Mouse (Mus musculus) gastrocnemius, postnatal 10 days (tissue): ENCODE measurements around the gene Olfr644. TPM values are rescaled to one million over a fixed set of nuclear protein-coding genes. Genes with fewer than 3 reads are reported as not detected.

Source experiments
- DNase-seq: peaks from one replicate; pipeline ENCODE4 v3.0.0; 2021; ENCODE audit warnings: mixed read lengths
- long read RNA-seq, 2 experiments: library from polyadenylated mRNA; stranded (forward); transcript quantifications; one replicate each; pipeline ENCODE4 v2.0.0; 2021
- total RNA-seq, 2 experiments: library from RNA; stranded (reverse); gene quantifications; 2 replicates each; pipeline ENCODE4 v1.2.3; 2021

Olfr644 gene
- total RNA-seq = not detected
- long read RNA-seq, experiment 1 = 0 reads
- long read RNA-seq, experiment 2 = 0 reads

GRCm38 (mm10) chr7:104071769-104072168 lies at the start of gene Olfr644:
Gene Olfr644 (minus strand): TSS chr7:104071869.
- no peak for DNase-seq

- no peak for DNase-seq
Observed at GRCm38 (mm10) chr7:104104757-104104972, 33.0 kb upstream of the Olfr644 start, which contains the start of gene Olfr646. Gene Olfr646 (plus strand): TSS chr7:104104873.

GRCm38 (mm10) chr7:104103913-104104756 lies 32.5 kb upstream of the Olfr644 start:
- DNase-seq = no peak

GRCm38 (mm10) chr7:104085365-104085764 lies 13.7 kb upstream of the Olfr644 start, which contains the start of gene Olfr645:
Gene Olfr645 (minus strand): TSS chr7:104085465.
- no peak for DNase-seq

GRCm38 (mm10) chr7:104061345-104061744 lies 10.3 kb downstream of the Olfr644 start, which contains the start of gene 4930516K23Rik:
Gene 4930516K23Rik (minus strand): TSS chr7:104061445.
- no peak for DNase-seq

GRCm38 (mm10) chr7:104059215-104059614 lies 12.5 kb downstream of the Olfr644 start:
- no peak for DNase-seq

GRCm38 (mm10) chr7:104052566-104052965 lies 19.1 kb downstream of the Olfr644 start, which contains the start of gene Olfr642:
Gene Olfr642 (minus strand): TSS chr7:104052666.
- DNase-seq = no peak

GRCm38 (mm10) chr7:104050745-104051144 lies 20.9 kb downstream of the Olfr644 start:
- no peak for DNase-seq

GRCm38 (mm10) chr7:104035145-104035544 lies 36.5 kb downstream of the Olfr644 start, which contains the start of gene Olfr641:
Gene Olfr641 (plus strand): TSS chr7:104035445.
- no peak for DNase-seq

- no peak for DNase-seq
Observed at GRCm38 (mm10) chr7:104026978-104027377, 44.7 kb downstream of the Olfr644 start.

- no peak for DNase-seq
Observed at GRCm38 (mm10) chr7:104025473-104025872, 46.2 kb downstream of the Olfr644 start, which contains the start of gene Olfr640. Gene Olfr640 (minus strand): TSS chr7:104025573.

GRCm38 (mm10) chr7:104021651-104022050 lies 50.0 kb downstream of the Olfr644 start:
- DNase-seq = no peak

- no peak for DNase-seq
Observed at GRCm38 (mm10) chr7:104018953-104019352, 52.7 kb downstream of the Olfr644 start.

GRCm38 (mm10) chr7:104017203-104017602 lies 54.5 kb downstream of the Olfr644 start, which contains the start of gene Olfr639:
Gene Olfr639 (minus strand): TSS chr7:104017303.
- no peak for DNase-seq

Other genes starting within 250 kb of the Olfr644 start
- gene Hbb-bs, start 243.8 kb downstream of the Olfr644 start, total RNA-seq = 1,000 to 10,000 TPM in 1 of 2 experiments, 100 to 1,000 TPM in 1; 926 to 1,441 TPM
- not detected for gene Hbb-bh2, start 231.3 kb downstream of the Olfr644 start, total RNA-seq
- gene Hbb-bh1, start 228.7 kb downstream of the Olfr644 start, total RNA-seq = not detected
- not detected for gene Hbb-y, start 218.7 kb downstream of the Olfr644 start, total RNA-seq
- not detected for gene Olfr66, start 185.6 kb downstream of the Olfr644 start, total RNA-seq
- gene Olfr64, start 177.4 kb downstream of the Olfr644 start, total RNA-seq = not detected
- not detected for gene Olfr65, start 168.4 kb downstream of the Olfr644 start, total RNA-seq
- gene Olfr631, start 143.0 kb downstream of the Olfr644 start, total RNA-seq = not detected
- not detected for gene Olfr632, start 137.5 kb downstream of the Olfr644 start, total RNA-seq
- not detected for gene Olfr633, start 127.4 kb downstream of the Olfr644 start, total RNA-seq
- gene Olfr635, start 100.7 kb downstream of the Olfr644 start, total RNA-seq = not detected
- not detected for gene Olfr638, start 73.1 kb downstream of the Olfr644 start, total RNA-seq
- gene Olfr639, start 54.6 kb downstream of the Olfr644 start, total RNA-seq = under 1 TPM; 0.02 to 0.05 TPM
- not detected for gene Olfr640, start 46.3 kb downstream of the Olfr644 start, total RNA-seq
- not detected for gene Olfr641, start 36.4 kb downstream of the Olfr644 start, total RNA-seq
- gene Olfr642, start 19.2 kb downstream of the Olfr644 start, total RNA-seq = not detected
- not detected for gene 4930516K23Rik, start 10.4 kb downstream of the Olfr644 start, total RNA-seq
- gene Olfr645, start 13.6 kb upstream of the Olfr644 start, total RNA-seq = not detected
- not detected for gene Olfr646, start 33.0 kb upstream of the Olfr644 start, total RNA-seq
- gene Ubqln5, start 58.0 kb upstream of the Olfr644 start, total RNA-seq = not detected
- gene Olfr643, start 65.5 kb upstream of the Olfr644 start, total RNA-seq = not detected
- not detected for gene Ubqln3, start 71.4 kb upstream of the Olfr644 start, total RNA-seq
- gene Ubqlnl, start 78.7 kb upstream of the Olfr644 start, total RNA-seq = not detected
- not detected for gene Olfm5, start 93.0 kb upstream of the Olfr644 start, total RNA-seq
- gene Olfr648, start 111.5 kb upstream of the Olfr644 start, total RNA-seq = not detected
- gene Olfr649, start 124.1 kb upstream of the Olfr644 start, total RNA-seq = not detected
- gene Trim6, start 146.9 kb upstream of the Olfr644 start, total RNA-seq = under 1 TPM; 0.32 to 0.61 TPM
- 1 to 10 TPM; 1.6 to 1.9 TPM for gene Trim34a, start 172.6 kb upstream of the Olfr644 start, total RNA-seq
- 1 to 10 TPM in 1 of 2 experiments, under 1 TPM in 1; 0.92 to 1.1 TPM for gene Trim5, start 216.2 kb upstream of the Olfr644 start, total RNA-seq
- gene Trim12a, start 243.6 kb upstream of the Olfr644 start, total RNA-seq = 1 to 10 TPM; 3.9 to 4.8 TPM